In genomic region chr3:63554872-63555271, GRCm38 (mm10) we compare ENCODE assay signal across 8 mouse cellular contexts.
DNase-seq lines count a peak whose midpoint lies in the region; ATAC-seq and TF ChIP-seq lines count a peak whose summit lies in the region.

No protein-coding gene starts in this region.

- no peak for TF ChIP-seq POLR2A in limb, embryonic 14.5 days (IDR thresholded peaks at IDR 0.05; ENCODE audit: borderline replicate concordance, extremely low read depth, insufficient read depth, insufficient read length)

- no peaks in the 10 kb centered on the region for H3K27me3 ChIP-seq in hindbrain, embryonic 10.5 days (ENCODE audit: insufficient read depth, poor library complexity, severe bottlenecking)
- H3K27me3 ChIP-seq in hindbrain, embryonic 12.5 days = no peaks in the 10 kb centered on the region
- no peaks in the 10 kb centered on the region for H3K27me3 ChIP-seq in hindbrain, embryonic 11.5 days (ENCODE audit: control insufficient read depth, insufficient read depth, low read length)
- H3K27me3 ChIP-seq in limb, embryonic 14.5 days (ENCODE audit: control insufficient read depth, insufficient read depth, low read length) = no peaks in the 10 kb centered on the region
- H3K27me3 ChIP-seq in neural tube, embryonic 13.5 days = no peaks in the 10 kb centered on the region

- WGBS in hindbrain, embryonic 10.5 days = 12% methylated on average over 9 of the region's 9 CpGs
- 10% methylated on average over 9 of the region's 9 CpGs for WGBS in hindbrain, embryonic 12.5 days
- WGBS in hindbrain, embryonic 11.5 days = 11% methylated on average over 9 of the region's 9 CpGs
- WGBS in limb, embryonic 14.5 days = 10% methylated on average over 9 of the region's 9 CpGs
- WGBS in neural tube, embryonic 13.5 days = 7% methylated on average over 9 of the region's 9 CpGs

- no peaks in the 10 kb centered on the region for H3K36me3 ChIP-seq in hindbrain, embryonic 10.5 days
- H3K36me3 ChIP-seq in hindbrain, embryonic 12.5 days = no peaks in the 10 kb centered on the region
- no peaks in the 10 kb centered on the region for H3K36me3 ChIP-seq in ES-E14 (ENCODE audit: control insufficient read depth, insufficient read depth, low read length, poor library complexity, severe bottlenecking)
- H3K36me3 ChIP-seq in hindbrain, embryonic 11.5 days (ENCODE audit: control insufficient read depth, insufficient read depth, low read length) = no peaks in the 10 kb centered on the region
- no peaks in the 10 kb centered on the region for H3K36me3 ChIP-seq in limb, embryonic 14.5 days (ENCODE audit: control insufficient read depth, insufficient read depth, low read length)
- no peaks in the 10 kb centered on the region for H3K36me3 ChIP-seq in neural tube, embryonic 13.5 days

- no peak for ATAC-seq in hindbrain, embryonic 12.5 days (ENCODE audit: low FRiP score)
- peak; percentile 47; the same call in 1 of the 2 replicates for ATAC-seq in hindbrain, embryonic 11.5 days (ENCODE audit: low FRiP score)
- no peak for ATAC-seq in limb, embryonic 14.5 days (ENCODE audit: low FRiP score, low read depth)
- ATAC-seq in neural tube, embryonic 13.5 days (ENCODE audit: low read depth) = 0 out of 2 replicates have a peak, but pooled peaks have one; percentile 56
- ATAC-seq in activated CD4-positive, CD25-positive, alpha-beta regulatory T cell, adult 4 months = no peak

- no peaks in the 10 kb centered on the region for H3K4me1 ChIP-seq in hindbrain, embryonic 10.5 days (replicated peaks)
- H3K4me1 ChIP-seq in hindbrain, embryonic 12.5 days = no peaks in the 10 kb centered on the region
- no peaks in the 10 kb centered on the region for H3K4me1 ChIP-seq in ES-E14 (ENCODE audit: control insufficient read depth in 2 of 2, insufficient read depth in 2 of 2, low read length in 2 of 2, poor library complexity in 1 of 2)
- no peaks in the 10 kb centered on the region for H3K4me1 ChIP-seq in hindbrain, embryonic 11.5 days (replicated peaks; ENCODE audit: control insufficient read depth, insufficient read depth, low read length)
- H3K4me1 ChIP-seq in limb, embryonic 14.5 days (ENCODE audit: control insufficient read depth, insufficient read depth, low read length) = no peaks in the 10 kb centered on the region
- H3K4me1 ChIP-seq in neural tube, embryonic 13.5 days (replicated peaks) = no peaks in the 10 kb centered on the region; the same call in 1 of the 2 replicates

- no peak overlapping the region for H3K4me3 ChIP-seq in hindbrain, embryonic 10.5 days
- no peak overlapping the region for H3K4me3 ChIP-seq in hindbrain, embryonic 12.5 days
- no peak overlapping the region for H3K4me3 ChIP-seq in ES-E14 (ENCODE audit: insufficient read depth in 1 of 2, low read depth in 1 of 2, low read length in 2 of 2, poor library complexity in 1 of 2, severe bottlenecking in 1 of 2)
- H3K4me3 ChIP-seq in hindbrain, embryonic 11.5 days (ENCODE audit: low read depth, low read length) = no peak overlapping the region
- 0 out of 2 replicates have a peak overlapping the region, but pooled peaks have one; percentile 9 for H3K4me3 ChIP-seq in limb, embryonic 14.5 days (replicated peaks; ENCODE audit: low read length)
- no peak overlapping the region for H3K4me3 ChIP-seq in neural tube, embryonic 13.5 days

- peak; percentile 18 for DNase-seq in hindbrain, embryonic 10.5 days (ENCODE audit: low spot score)
- DNase-seq in ES-E14 (ENCODE audit: low read depth, low spot score) = peak; percentile 50
- DNase-seq in cerebellum, postnatal 14 days = peak; percentile 70 to 71
- DNase-seq in hindbrain, embryonic 11.5 days (ENCODE audit: low spot score) = peak; percentile 76
- peak; percentile 95 for DNase-seq in limb, embryonic 14.5 days (ENCODE audit: low spot score)

- no peak overlapping the region for H3K4me2 ChIP-seq in hindbrain, embryonic 12.5 days (replicated peaks)
- no peak overlapping the region for H3K4me2 ChIP-seq in hindbrain, embryonic 11.5 days (replicated peaks; ENCODE audit: low read depth, low read length)
- H3K4me2 ChIP-seq in limb, embryonic 14.5 days (replicated peaks; ENCODE audit: low read depth, low read length, severe bottlenecking) = peak overlapping the region; percentile 35
- H3K4me2 ChIP-seq in neural tube, embryonic 13.5 days = 0 out of 2 replicates have a peak overlapping the region, but pooled peaks have one; percentile 9

- H3K9ac ChIP-seq in hindbrain, embryonic 12.5 days = no peak overlapping the region
- no peak overlapping the region for H3K9ac ChIP-seq in ES-E14 (ENCODE audit: insufficient read depth, low read depth, low read length, poor library complexity, severe bottlenecking)
- no peak overlapping the region for H3K9ac ChIP-seq in hindbrain, embryonic 11.5 days (ENCODE audit: low read depth, low read length)
- 0 out of 2 replicates have a peak overlapping the region, but pooled peaks have one; percentile 25 for H3K9ac ChIP-seq in limb, embryonic 14.5 days (ENCODE audit: low read depth, low read length, severe bottlenecking)
- no peak overlapping the region; the same call in 1 of the 2 replicates for H3K9ac ChIP-seq in neural tube, embryonic 13.5 days

- H3K9me3 ChIP-seq in hindbrain, embryonic 10.5 days = no peaks in the 10 kb centered on the region
- H3K9me3 ChIP-seq in hindbrain, embryonic 12.5 days (replicated peaks) = no peaks in the 10 kb centered on the region
- no peaks in the 10 kb centered on the region for H3K9me3 ChIP-seq in ES-E14 (ENCODE audit: control insufficient read depth, insufficient read depth, low read depth, low read length)
- no peaks in the 10 kb centered on the region for H3K9me3 ChIP-seq in hindbrain, embryonic 11.5 days (ENCODE audit: control insufficient read depth, low read length)
- no peaks in the 10 kb centered on the region for H3K9me3 ChIP-seq in limb, embryonic 14.5 days (ENCODE audit: control insufficient read depth, low read length)
- no peaks in the 10 kb centered on the region for H3K9me3 ChIP-seq in neural tube, embryonic 13.5 days

- no peak overlapping the region for H3K27ac ChIP-seq in hindbrain, embryonic 10.5 days
- no peak overlapping the region for H3K27ac ChIP-seq in hindbrain, embryonic 12.5 days
- no peak overlapping the region for H3K27ac ChIP-seq in ES-E14 (ENCODE audit: insufficient read depth, low read depth, low read length, poor library complexity, severe bottlenecking)
- no peak overlapping the region for H3K27ac ChIP-seq in hindbrain, embryonic 11.5 days (ENCODE audit: low read depth, low read length)
- H3K27ac ChIP-seq in limb, embryonic 14.5 days (replicated peaks; ENCODE audit: low read depth, low read length) = no peak overlapping the region
- no peak overlapping the region for H3K27ac ChIP-seq in neural tube, embryonic 13.5 days (replicated peaks)

- in situ Hi-C loops in ES-E14 (cut with MboI; ENCODE audit: low sequenced_read_pairs in 2 of 2, unreplicated experiment in 2 of 2) = loop anchor here (10.0 to 25.0 kb wide), 3 partner anchors 307 to 1232 kb away; no protein-coding TSS in a partner anchor

TF ChIP-seq in ES-E14, 5 proteins besides CTCF, POLR2A, EP300 and RAD21:
- TF ChIP-seq ZC3H11A (IDR thresholded peaks at IDR 0.05; ENCODE audit: borderline replicate concordance, low read depth, low read length) = peak; percentile 77
- no peak for TF ChIP-seq CHD2 (IDR thresholded peaks at IDR 0.05; ENCODE audit: low read depth, low read length)
- TF ChIP-seq ZNF384 (IDR thresholded peaks at IDR 0.05; ENCODE audit: low read depth, low read length) = peak; percentile 98
- no peak for TF ChIP-seq HCFC1 (IDR thresholded peaks at IDR 0.05; ENCODE audit: borderline replicate concordance, insufficient read depth, low read length)
TF ChIP-seq in ES-E14: peak in this region for 2.

Comparison
In these comparisons a context has a peak if more than half of its experiments do, and no peak if none do; other contexts are left out.
1. ATAC-seq: peak in hindbrain, embryonic 11.5 days (single experiment) and neural tube, embryonic 13.5 days (single experiment); none in hindbrain, embryonic 12.5 days (single experiment), limb, embryonic 14.5 days (single experiment) and activated CD4-positive, CD25-positive, alpha-beta regulatory T cell, adult 4 months (single experiment).
2. DNase-seq: peak in every context shown above with its lines; median percentile 95 in limb, embryonic 14.5 days; 76 in hindbrain, embryonic 11.5 days; 70 in cerebellum, postnatal 14 days; 50 in ES-E14; 18 in hindbrain, embryonic 10.5 days.
3. H3K4me2 ChIP-seq: peak in limb, embryonic 14.5 days (single experiment) and neural tube, embryonic 13.5 days (single experiment); none in hindbrain, embryonic 12.5 days (single experiment) and hindbrain, embryonic 11.5 days (single experiment).